Mouse (Mus musculus) liver, adult 2 months (tissue): ENCODE results near the gene Olfr651. TPM values are rescaled to one million over a fixed set of nuclear protein-coding genes. Genes with fewer than 3 reads are reported as not detected.

Experiments
- DNase-seq: peaks from one replicate; pipeline ENCODE4 v3.0.0-alpha.2; 2011; ENCODE audit warnings: low read depth, low spot score; ENCODE audit errors: extremely low read depth
- H3K27ac ChIP-seq: fragments of 200-500 bp; replicated peaks from 2 replicates; pipeline ENCODE4 v1.5.1; 2012; ENCODE audit warnings: low read depth, mild to moderate bottlenecking, control low read depth, inconsistent platforms, low read length; ENCODE audit not compliant: insufficient read depth
- H3K27me3 ChIP-seq: fragments of 200-500 bp; 2 replicates; pipeline ENCODE4 v1.6.1; 2012; ENCODE audit warnings: mild to moderate bottlenecking, moderate library complexity, low read length, inconsistent platforms; ENCODE audit not compliant: control insufficient read depth, insufficient read depth
- H3K36me3 ChIP-seq: fragments of 200-500 bp; 2 replicates; pipeline ENCODE4 v1.6.1; 2012; ENCODE audit warnings: low read length, inconsistent platforms; ENCODE audit not compliant: control insufficient read depth, insufficient read depth
- H3K4me1 ChIP-seq: fragments of 200-500 bp; 2 replicates; pipeline ENCODE4 v1.6.1; 2011; ENCODE audit warnings: low read length; ENCODE audit not compliant: control insufficient read depth, insufficient read depth
- H3K4me3 ChIP-seq: fragments of 200-500 bp; 2 replicates; pipeline ENCODE4 v1.5.1; 2011; ENCODE audit warnings: low read depth, mild to moderate bottlenecking, control low read depth, low read length, moderate library complexity; ENCODE audit not compliant: insufficient read depth
- H3K79me2 ChIP-seq: fragments of 200-500 bp; 2 replicates; pipeline ENCODE4 v1.6.1; 2012; ENCODE audit warnings: inconsistent platforms, mild to moderate bottlenecking, low read length, moderate library complexity; ENCODE audit not compliant: control insufficient read depth, insufficient read depth
- H3K9ac ChIP-seq: fragments of 200-500 bp; 2 replicates; pipeline ENCODE4 v1.6.1; 2012; ENCODE audit warnings: low read depth, mild to moderate bottlenecking, control low read depth, inconsistent platforms, low read length
- CTCF ChIP-seq: fragments of 200-500 bp; IDR thresholded peaks from 2 replicates; pipeline ENCODE4 v1.5.1; 2011; ENCODE audit warnings: low read depth, low read length, control low read depth
- POLR2A ChIP-seq: fragments of 200-500 bp; IDR thresholded peaks from 2 replicates; pipeline ENCODE4 v1.6.1; 2011; ENCODE audit warnings: low read length, control low read depth; ENCODE audit not compliant: insufficient read depth; ENCODE audit errors: extremely low read depth
- WGBS: fragments of 180-500 bp; shearing (Covaris S2); methylation state at CpG from one replicate; pipeline ENCODE4 v1.1.7; 2018; 5-methylcytosine and 5-hydroxymethylcytosine counted together
- polyA plus RNA-seq: library from polyadenylated mRNA; depleted of rRNA; stranded (reverse); fragments of >200 nt; gene quantifications from 2 replicates; pipeline ENCODE4 v1.2.3, GENCODE M21; 2012
- total RNA-seq: library from RNA; depleted of rRNA; stranded (reverse); fragments of >200 nt; gene quantifications from 2 replicates; pipeline ENCODE4 v1.2.3, GENCODE M21; 2014

The Olfr651 gene
- total and polyA plus RNA-seq, 2 experiments, result not detected

DNA sequence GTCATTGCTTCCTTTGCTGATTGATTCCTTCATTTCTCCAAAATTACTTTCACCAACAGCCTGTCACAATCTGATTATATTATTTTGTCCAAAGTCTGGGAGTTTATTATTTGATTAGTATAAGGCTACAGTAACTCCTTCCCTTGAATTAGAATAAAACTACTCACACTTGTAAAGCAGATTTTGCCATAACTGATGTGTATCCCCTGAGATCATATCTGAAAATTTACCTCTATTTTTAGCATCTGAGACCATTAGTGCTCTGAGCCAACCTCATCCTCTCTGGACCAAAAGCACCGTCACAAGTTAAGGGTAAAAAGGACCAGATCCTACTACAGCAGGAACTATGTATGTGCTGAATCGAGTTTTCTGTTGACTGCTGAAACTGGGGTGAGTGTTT is 27.1 kb downstream of the Olfr651 start, which contains the start of gene Olfr653:
Gene Olfr653 (plus strand): TSS at position 301 of the 400 bp plus-strand sequence.
- WGBS, result 61% methylated on average over 2 of the region's 2 CpGs
- H3K27ac ChIP-seq, result no peak within 1 kb of the TSS

DNA sequence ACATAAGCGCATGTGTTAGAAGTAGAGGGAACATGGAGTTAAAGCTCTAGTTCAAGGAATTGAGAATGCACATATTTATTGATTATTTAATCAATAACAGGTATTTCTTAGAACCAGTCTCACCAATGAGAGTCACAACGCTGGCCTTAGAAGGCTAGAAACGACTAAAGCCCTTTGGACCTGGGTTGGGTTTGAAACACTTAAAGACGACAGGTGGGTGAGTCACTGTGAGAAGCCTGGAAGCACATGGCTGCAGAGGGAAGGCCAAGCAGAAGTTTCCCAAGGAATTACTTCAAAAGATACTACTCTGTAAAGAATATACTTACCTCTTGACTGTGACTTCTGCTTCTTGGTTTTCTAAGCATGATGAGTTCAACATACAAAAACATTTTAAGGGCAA is 30.9 kb downstream of the Olfr651 start:
- Histone ChIP-seq H3K27ac (no peak overlapping the region), H3K27me3 (no peaks in the 10 kb centered on the region), H3K36me3 (no peaks in the 10 kb centered on the region), H3K79me2 (no peaks in the 10 kb centered on the region), H3K9ac (no peak overlapping the region), H3K4me1 (no peaks in the 10 kb centered on the region), H3K4me3 (no peak overlapping the region)
- DNase-seq, result no peak
- TF ChIP-seq POLR2A (no peak), CTCF (no peak)
- WGBS, result 79% methylated on average over 4 of the region's 4 CpGs

More for the DNA sequence above, 27.1 kb downstream of the Olfr651 start, which contains the start of gene Olfr653:
- no peak for DNase-seq
- H3K9ac ChIP-seq, result no peak within 1 kb of the TSS
- no peaks in the 10 kb centered on the region for H3K36me3 ChIP-seq
- H3K27me3 ChIP-seq, result no peaks in the 10 kb centered on the region
- no peak for TF ChIP-seq POLR2A
- no peak for TF ChIP-seq CTCF
- H3K79me2 ChIP-seq, result no peaks in the 10 kb centered on the region
- H3K4me1 ChIP-seq, result no peaks in the 10 kb centered on the region
- no peak within 1 kb of the TSS for H3K4me3 ChIP-seq

DNA sequence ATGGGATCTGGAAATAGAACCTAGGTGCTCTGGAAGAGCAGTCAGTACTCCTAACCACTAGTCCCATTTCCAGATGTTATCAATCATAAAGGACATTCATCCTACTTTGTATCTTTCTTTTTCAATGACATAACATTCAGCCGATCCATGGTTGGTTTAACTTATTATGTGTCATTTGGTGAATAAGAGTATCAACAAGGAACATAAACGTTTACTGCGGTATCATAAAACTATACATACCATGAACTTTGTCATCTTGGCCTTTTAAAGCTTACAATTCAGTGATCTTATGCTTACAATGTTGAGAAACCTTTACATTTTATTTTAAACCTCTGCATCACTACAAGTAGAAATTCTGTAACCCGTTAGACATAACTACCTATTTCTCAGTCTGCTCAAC is 31.5 kb downstream of the Olfr651 start:
- 82% methylated on average over 4 of the region's 4 CpGs for WGBS

DNA sequence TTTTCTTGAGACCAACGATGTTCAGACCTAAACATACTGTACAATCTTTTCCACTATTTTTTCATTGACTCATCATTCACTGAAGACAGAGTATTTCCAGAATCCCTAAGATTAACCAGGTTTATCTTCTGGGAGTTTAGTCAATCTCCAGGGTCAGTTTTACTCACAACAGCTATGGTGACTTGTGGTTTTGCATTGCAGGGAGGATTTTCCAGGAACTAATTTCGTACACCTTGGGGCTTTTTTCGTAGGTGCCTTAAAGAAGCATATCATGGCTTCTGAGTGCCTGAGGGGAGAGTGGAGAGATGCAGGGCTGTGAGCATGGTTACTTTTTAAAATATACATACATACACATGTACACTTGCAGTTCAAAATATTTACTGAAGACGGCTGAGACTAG is 36.8 kb downstream of the Olfr651 start, which contains the start of gene Olfr654:
Gene Olfr654 (plus strand): TSS at position 301 of the 400 bp plus-strand sequence.
- H3K79me2 ChIP-seq, result no peaks in the 10 kb centered on the region
- 76% methylated on average over 4 of the region's 4 CpGs for WGBS
- H3K27ac ChIP-seq, result no peak within 1 kb of the TSS
- no peaks in the 10 kb centered on the region for H3K36me3 ChIP-seq
- no peak for DNase-seq
- no peak within 1 kb of the TSS for H3K4me3 ChIP-seq
- TF ChIP-seq CTCF (no peak), POLR2A (no peak)
- no peaks in the 10 kb centered on the region for H3K27me3 ChIP-seq
- H3K4me1 ChIP-seq, result no peaks in the 10 kb centered on the region
- no peak within 1 kb of the TSS for H3K9ac ChIP-seq

More for the DNA sequence above, 31.5 kb downstream of the Olfr651 start:
- DNase-seq, result no peak
- H3K4me3 ChIP-seq, result no peak overlapping the region
- H3K36me3 ChIP-seq, result no peaks in the 10 kb centered on the region
- no peaks in the 10 kb centered on the region for H3K79me2 ChIP-seq
- no peak overlapping the region for H3K9ac ChIP-seq
- H3K27ac ChIP-seq, result no peak overlapping the region
- no peak for TF ChIP-seq POLR2A
- TF ChIP-seq CTCF, result no peak
- no peaks in the 10 kb centered on the region for H3K4me1 ChIP-seq
- H3K27me3 ChIP-seq, result no peaks in the 10 kb centered on the region

DNA sequence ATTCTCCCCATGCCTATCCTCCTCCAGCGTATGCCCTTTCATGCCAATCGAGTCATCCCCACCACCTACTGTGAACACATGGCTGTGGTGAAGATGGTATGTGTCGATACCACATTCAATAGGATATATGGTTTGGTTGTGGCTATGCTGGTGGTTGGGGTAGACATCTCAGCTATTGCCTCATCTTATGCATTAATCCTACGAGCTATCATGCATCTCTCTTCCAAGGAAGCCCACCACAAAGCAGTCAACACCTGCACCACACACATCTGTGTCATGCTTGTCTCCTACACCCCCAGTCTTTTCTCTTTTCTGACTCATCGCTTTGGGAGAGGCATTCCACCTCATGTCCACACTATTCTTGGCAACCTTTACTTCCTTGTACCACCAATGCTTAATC is 38.3 kb downstream of the Olfr651 start:
- no peaks in the 10 kb centered on the region for H3K79me2 ChIP-seq
- 73% methylated on average over 5 of the region's 5 CpGs for whole genome bisulfite sequencing
- no peak overlapping the region for H3K27ac ChIP-seq
- H3K36me3 ChIP-seq, result no peaks in the 10 kb centered on the region
- H3K4me3 ChIP-seq, result no peak overlapping the region
- no peaks in the 10 kb centered on the region for H3K27me3 ChIP-seq
- no peak overlapping the region for H3K9ac ChIP-seq
- no peaks in the 10 kb centered on the region for H3K4me1 ChIP-seq
- DNase-seq, result no peak
- TF ChIP-seq CTCF (no peak), POLR2A (no peak)

DNA sequence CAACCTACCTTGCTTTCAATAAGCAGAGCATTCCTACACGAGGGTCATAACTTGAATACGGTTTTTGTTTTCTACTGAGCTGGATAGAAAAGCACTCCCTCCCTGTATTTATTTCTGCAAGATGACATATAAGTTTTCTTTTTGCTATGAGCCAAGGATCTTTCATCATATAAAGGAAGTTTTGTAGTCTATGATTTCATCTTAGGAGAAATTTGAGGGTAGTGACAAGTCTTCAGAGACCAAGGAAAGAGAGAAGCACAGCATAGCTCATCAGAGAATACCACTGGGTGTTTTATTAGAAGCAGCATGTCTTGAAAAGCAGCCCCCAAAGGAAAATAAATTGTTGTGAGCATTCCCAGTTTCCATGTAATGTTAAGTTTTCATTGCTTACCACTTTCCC is 51.7 kb downstream of the Olfr651 start, which contains the start of gene Olfr655:
Gene Olfr655 (minus strand): TSS at position 101 of the 400 bp plus-strand sequence.
- H3K27me3 ChIP-seq, result no peaks in the 10 kb centered on the region
- H3K4me3 ChIP-seq, result no peak within 1 kb of the TSS
- no peaks in the 10 kb centered on the region for H3K36me3 ChIP-seq
- 78% methylated on average over 2 of the region's 2 CpGs for WGBS
- TF ChIP-seq POLR2A (no peak), CTCF (no peak)
- H3K4me1 ChIP-seq, result no peaks in the 10 kb centered on the region
- no peak within 1 kb of the TSS for H3K9ac ChIP-seq
- no peaks in the 10 kb centered on the region for H3K79me2 ChIP-seq
- no peak for DNase-seq
- no peak within 1 kb of the TSS for H3K27ac ChIP-seq
